Mouse (Mus musculus): Measurements from ENCODE around the gene Ifit1bl1.
"Not testable (repeated sequence)": the region's sequence is repeated elsewhere in the genome, so short reads cannot be mapped to it uniquely, and the experiment has no call there.

The Ifit1bl1 gene

GRCm38 (mm10) chr19:34587898-34588692 lies 13.7 kb downstream of the Ifit1bl1 start:
- peak; percentile 71 for DNase-seq (ENCODE audit: low read depth)

- DNase-seq (ENCODE audit: low read depth): not testable (repeated sequence)
Observed at GRCm38 (mm10) chr19:34585740-34586458, 15.9 kb downstream of the Ifit1bl1 start.

DNA sequence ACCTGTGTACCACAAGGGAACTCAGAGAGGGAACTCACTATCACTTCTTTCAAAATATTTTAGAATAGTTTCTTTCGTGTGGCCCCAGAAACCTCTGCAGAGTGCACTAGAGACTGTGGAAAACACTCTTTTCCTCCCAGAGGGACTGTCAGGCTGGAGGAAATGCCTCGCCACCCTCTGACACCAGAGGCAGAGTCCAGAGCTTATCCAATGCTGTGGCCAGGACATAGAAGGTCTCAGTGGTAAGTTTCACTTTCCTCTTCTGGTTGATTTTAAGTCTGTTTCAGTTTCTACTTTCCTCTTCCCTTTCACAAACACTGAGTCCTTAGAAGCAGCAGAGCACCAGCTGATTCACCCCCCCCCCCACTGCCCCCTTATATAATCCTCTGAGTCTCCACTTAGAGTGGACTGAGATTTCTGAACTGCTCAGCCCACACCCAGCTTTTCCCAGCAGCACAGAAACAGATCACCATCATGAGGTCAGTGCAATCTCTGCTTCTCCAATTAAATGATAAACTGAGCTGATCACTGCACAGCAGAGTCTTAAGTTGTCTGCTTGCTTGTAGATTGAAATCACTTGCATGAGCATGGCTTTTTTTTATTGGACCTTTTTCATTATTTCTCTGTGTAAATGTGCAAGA lies 18.5 kb downstream of the Ifit1bl1 start, which contains the start of gene Ifit3:
TSS of gene Ifit3 (plus strand) at position 406 of the 641 bp plus-strand sequence.
- not testable (repeated sequence) for DNase-seq (ENCODE audit: low read depth)

DNA sequence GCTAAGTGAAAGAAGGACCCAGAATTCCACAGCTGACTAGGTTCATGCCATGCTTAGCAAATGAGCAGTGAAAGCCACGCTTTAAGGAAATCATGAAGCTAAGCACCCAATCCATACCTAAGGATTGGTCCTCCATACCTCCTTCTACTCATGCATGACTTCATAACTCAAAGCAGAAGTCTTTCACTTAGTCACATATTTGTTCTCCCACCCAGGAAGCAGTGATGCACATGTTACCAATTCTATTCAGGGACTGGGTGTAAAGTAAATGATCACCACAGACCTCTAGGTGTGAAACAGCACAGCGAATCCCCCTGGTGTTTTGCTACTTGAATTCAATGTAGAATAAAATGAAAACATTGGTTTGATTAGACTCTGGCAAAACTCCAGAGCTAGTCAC lies 19.1 kb downstream of the Ifit1bl1 start:
- not testable (repeated sequence) for DNase-seq (ENCODE audit: low read depth)

DNA sequence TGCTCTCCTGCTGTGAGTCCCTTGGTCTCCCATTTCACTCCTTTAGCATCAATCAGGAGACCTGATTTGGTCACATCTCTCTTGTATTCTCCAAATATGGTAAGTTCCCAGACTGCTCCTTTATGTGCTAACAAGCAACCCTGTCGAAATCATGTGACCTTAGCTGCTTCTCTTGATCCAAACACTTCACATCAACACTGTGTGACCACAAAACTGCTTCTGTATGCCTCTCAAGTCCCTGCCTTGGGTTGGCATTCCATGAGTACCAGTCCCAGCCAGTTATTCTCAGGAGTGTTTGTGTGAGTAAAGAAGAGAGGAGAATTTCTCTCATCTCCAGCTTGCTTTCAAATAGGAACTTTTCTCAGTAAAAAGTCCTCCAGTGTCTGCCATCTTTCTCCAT lies 24.6 kb downstream of the Ifit1bl1 start:
- DNase-seq (ENCODE audit: low read depth): no peak

DNA sequence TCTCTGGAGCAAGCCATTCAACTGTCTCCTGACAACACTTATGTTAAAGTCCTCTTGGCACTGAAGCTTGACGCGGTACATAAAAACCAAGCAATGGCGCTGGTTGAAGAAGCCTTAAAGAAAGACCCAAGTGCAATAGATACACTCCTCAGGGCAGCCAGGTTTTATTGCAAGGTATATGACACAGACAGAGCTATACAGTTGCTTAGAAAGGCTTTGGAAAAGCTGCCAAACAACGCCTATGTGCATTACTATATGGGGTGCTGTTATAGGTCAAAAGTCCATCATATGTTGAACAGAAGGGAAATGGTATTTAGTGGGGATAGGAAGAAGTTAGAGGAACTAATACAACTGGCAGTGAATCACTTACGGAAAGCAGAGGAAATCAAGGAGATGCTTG lies 28.1 kb downstream of the Ifit1bl1 start:
- DNase-seq (ENCODE audit: low read depth): no peak

- DNase-seq (ENCODE audit: low read depth): no peak
Observed at GRCm38 (mm10) chr19:34571080-34571479, 30.7 kb downstream of the Ifit1bl1 start.

- DNase-seq (ENCODE audit: low read depth): no peak
Observed at GRCm38 (mm10) chr19:34569896-34570476, 31.8 kb downstream of the Ifit1bl1 start.

DNA sequence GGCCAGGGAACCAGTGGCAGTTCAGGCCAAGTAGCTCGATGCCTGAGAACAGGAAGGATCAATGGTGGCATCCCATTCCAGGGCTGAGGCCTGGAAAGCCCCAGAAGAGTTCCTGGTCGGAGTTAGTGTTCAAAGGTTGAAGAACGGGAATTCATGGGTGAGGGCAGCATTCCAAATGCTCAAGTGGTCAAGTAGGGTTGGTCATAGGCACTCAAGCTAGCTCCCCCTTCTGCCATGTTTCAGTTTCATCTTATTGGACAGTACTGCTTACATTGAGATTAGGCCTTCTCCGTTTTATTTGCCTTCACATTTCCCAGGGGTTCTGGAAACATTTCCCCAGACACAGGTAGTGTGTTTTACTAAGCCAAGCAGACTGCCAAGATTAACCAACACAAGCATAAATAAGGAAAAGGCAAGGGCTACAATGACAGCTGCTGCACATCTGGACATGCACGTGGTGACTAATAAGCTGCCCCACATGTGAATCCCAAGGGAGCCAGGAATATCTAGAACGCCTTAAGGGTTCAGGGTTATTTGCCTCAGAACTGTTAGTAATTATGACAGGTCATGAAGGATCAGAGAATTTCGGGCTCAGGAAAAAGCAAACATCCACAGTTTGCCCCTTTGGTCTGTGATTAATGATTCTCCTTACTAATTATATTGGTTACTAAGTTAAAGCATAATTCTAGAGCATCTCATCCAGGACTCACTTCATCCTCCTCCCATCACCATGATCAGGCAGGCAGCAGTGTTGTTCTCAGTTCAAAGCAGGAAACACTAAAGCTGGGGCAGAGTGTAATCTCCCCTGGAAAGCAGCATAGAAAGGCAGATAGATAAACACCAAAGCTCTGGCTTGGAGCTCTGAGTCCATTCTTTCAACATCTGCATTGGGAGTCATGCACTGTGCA lies 32.5 kb downstream of the Ifit1bl1 start:
- DNase-seq (ENCODE audit: low read depth): no peak

GRCm38 (mm10) chr19:34566178-34566784 lies 35.5 kb downstream of the Ifit1bl1 start:
- no peak for DNase-seq (ENCODE audit: low read depth)

GRCm38 (mm10) chr19:34562556-34562955 lies 39.2 kb downstream of the Ifit1bl1 start:
- DNase-seq (ENCODE audit: low read depth): no peak

DNA sequence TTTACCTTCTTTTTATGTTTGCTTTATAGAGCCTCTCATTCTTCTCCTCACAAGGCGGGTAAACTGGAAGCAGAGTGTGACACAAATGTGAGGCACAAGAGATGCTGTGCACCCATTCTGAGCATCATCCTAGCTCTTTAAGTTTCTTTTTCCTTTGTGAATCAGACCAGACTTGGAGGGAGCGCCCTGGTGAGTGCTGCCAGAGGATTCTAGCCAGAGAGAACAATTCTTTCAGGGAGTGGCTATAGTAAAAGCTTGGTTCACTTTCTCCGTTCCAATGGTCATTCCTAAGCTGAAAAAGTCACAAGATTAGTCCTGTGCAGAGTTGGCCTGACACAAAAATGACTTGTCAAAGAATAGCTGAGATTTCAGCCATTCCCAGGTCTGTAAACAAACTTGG lies 45.1 kb downstream of the Ifit1bl1 start:
- no peak for DNase-seq (ENCODE audit: low read depth)

DNA sequence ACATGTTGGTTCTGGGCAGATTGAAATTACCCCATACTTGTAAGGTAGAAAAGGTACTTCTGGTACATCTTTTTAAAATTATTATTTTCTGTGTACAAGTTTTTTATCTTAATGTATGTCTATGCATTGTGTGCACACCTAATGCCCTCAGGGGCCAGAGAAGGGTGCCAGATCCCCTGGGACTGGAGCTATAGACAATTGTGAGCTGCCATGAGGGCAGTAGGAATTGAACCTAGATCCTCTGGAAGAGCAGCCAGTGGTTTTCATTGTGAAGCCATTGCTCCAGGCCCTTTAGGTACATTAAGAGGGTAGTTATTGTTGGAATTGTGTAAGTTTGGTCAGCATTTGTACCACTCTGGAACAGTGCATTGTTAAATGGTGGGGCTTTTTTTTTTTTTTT lies 47.7 kb downstream of the Ifit1bl1 start:
- DNase-seq (ENCODE audit: low read depth): no peak

- DNase-seq (ENCODE audit: low read depth): peak; percentile 39
Observed at GRCm38 (mm10) chr19:34553522-34553921, 48.2 kb downstream of the Ifit1bl1 start.

DNA sequence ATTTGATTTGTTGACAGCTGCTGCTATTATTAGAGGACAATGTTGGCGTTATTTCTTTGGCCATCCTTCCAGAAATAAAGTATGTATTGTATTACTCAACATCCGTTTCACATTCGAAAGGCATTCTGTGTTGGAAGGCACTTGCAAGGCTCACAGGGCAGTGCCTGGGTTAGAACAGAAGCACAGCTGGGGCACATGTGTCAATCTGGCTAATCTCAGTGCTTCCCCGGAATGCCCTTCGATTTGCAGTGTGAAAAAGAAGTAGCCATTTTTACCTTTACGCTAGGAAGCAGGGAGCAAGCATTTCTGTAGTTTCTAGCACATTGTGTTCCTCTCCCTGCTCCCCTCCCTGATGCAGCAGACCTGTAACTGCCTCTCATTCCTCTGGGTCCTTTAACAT lies 48.7 kb downstream of the Ifit1bl1 start:
- no peak for DNase-seq (ENCODE audit: low read depth)

GRCm38 (mm10) chr19:34551981-34552380 lies 49.8 kb downstream of the Ifit1bl1 start:
- DNase-seq (ENCODE audit: low read depth): no peak

GRCm38 (mm10) chr19:34550534-34551223 lies 51.1 kb downstream of the Ifit1bl1 start, which contains the start of gene Ifit2:
Ifit2 (plus strand) TSS chr19:34550694.
- peak; percentile 89 for DNase-seq (ENCODE audit: low read depth)

DNA sequence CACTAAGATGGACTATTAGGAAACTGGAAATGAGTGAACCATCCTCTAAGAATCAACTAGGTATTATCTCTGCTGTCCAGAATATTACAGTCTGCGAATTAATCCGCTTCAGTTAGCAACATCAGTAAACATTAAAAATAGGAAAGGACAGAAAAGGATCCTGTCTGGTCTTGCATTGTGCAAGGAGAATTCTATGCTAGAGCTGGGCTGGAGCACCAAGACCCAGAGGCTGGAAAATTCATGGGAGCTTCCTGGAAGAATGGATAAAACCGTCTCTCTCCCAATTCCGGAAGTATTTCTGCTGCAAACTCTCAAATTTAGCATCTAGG lies 51.6 kb downstream of the Ifit1bl1 start:
- no peak for DNase-seq (ENCODE audit: low read depth)

GRCm38 (mm10) chr19:34547976-34548375 lies 53.8 kb downstream of the Ifit1bl1 start:
- DNase-seq (ENCODE audit: low read depth): peak; percentile 96

DNA sequence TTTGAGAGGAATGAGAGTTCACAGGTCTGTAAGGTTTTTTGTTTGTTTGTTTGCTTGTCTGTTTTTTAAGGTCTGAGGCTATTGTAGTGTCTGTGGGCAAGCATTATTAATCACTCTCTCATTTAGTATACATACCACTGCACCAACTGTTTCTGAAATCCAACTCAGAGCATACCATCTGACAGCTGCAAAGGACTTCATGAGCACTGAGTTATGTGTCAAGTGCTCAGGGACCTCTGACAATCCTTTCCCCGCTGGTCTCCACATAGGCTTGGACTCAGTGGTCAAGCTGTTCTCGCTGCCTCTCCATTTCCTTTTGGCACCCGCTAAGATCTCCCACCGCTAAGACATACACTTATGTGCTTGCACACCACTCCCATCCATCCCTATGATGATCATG lies 55.5 kb downstream of the Ifit1bl1 start:
- no peak for DNase-seq (ENCODE audit: low read depth)

Measured in induced T-regulatory cell, adult 2 months (primary cell).